In the genomic region with DNA sequence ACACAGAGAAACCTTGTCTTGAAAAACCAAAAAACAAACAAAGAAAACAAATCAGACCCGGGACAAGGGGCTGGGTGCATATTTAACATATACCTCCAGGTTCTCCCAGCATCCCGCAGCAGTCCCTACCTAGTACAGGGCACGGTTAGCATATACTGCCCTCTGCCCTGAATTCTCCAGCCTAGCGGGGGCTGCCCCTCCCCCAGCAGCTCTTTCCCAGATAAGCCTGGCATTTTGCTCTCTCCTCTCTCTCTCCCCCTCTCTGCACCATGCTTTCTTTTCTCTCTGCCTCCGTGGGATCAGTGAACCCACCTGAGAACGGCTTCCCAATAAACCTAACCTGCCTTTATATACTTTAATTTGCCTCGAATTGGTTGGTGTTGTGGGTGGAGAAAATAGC, we compare ENCODE assay signal across 12 mouse cellular contexts. TPM values are rescaled to one million over a fixed set of nuclear protein-coding genes. Genes with fewer than 3 reads are reported as not detected.
DNase-seq lines count a peak whose midpoint lies in the region; ATAC-seq and TF ChIP-seq lines count a peak whose summit lies in the region.
"Had no signal": no experiment of that assay in that cellular context is flagged by ENCODE, and none has a peak within 500 bp of the region (broad histone marks: within the 10 kb centered on the region; RNA-seq: fewer than 3 reads in every experiment).

No protein-coding gene starts in this region.

- 24% methylated on average over 7 of the region's 7 CpGs for WGBS in heart, embryonic 13.5 days
- 49% methylated on average over 7 of the region's 7 CpGs for WGBS in midbrain, embryonic 10.5 days
- WGBS in midbrain, embryonic 16.5 days: 48% methylated on average over 7 of the region's 7 CpGs
- WGBS in hindbrain, postnatal 0 days: 51% methylated on average over 7 of the region's 7 CpGs
- 25% methylated on average over 7 of the region's 7 CpGs for WGBS in stomach, embryonic 15.5 days

- peak overlapping the region; percentile 84 for H3K27ac ChIP-seq in heart, embryonic 13.5 days (replicated peaks)
- H3K27ac ChIP-seq in midbrain, embryonic 10.5 days (replicated peaks): 0 out of 2 replicates have a peak overlapping the region, but pooled peaks have one; percentile 49
- H3K27ac ChIP-seq in midbrain, embryonic 16.5 days (ENCODE audit: low read length): no peak overlapping the region
- H3K27ac ChIP-seq in hindbrain, postnatal 0 days: peak overlapping the region; percentile 54; the same call in 1 of the 2 replicates
- H3K27ac ChIP-seq in stomach, embryonic 15.5 days: peak overlapping the region; percentile 86
- H3K27ac ChIP-seq: forebrain, embryonic 15.5 days; liver, embryonic 14.5 days had no signal

- H3K36me3 ChIP-seq in heart, embryonic 13.5 days: no peaks in the 10 kb centered on the region
- H3K36me3 ChIP-seq in midbrain, embryonic 10.5 days: no peaks in the 10 kb centered on the region
- H3K36me3 ChIP-seq in midbrain, embryonic 16.5 days (ENCODE audit: control insufficient read depth, insufficient read depth, low read length): no peaks in the 10 kb centered on the region
- H3K36me3 ChIP-seq in hindbrain, postnatal 0 days (ENCODE audit: insufficient read depth, low read length): no peaks in the 10 kb centered on the region
- no peaks in the 10 kb centered on the region for H3K36me3 ChIP-seq in stomach, embryonic 15.5 days
- H3K36me3 ChIP-seq: forebrain, embryonic 15.5 days had no signal

- H3K9me3 ChIP-seq in heart, embryonic 13.5 days: no peaks in the 10 kb centered on the region
- no peaks in the 10 kb centered on the region for H3K9me3 ChIP-seq in midbrain, embryonic 10.5 days (replicated peaks)
- H3K9me3 ChIP-seq in midbrain, embryonic 16.5 days (replicated peaks; ENCODE audit: control insufficient read depth, low read length, poor library complexity, severe bottlenecking): no peaks in the 10 kb centered on the region
- no peaks in the 10 kb centered on the region for H3K9me3 ChIP-seq in hindbrain, postnatal 0 days (ENCODE audit: low read length)
- no peaks in the 10 kb centered on the region for H3K9me3 ChIP-seq in stomach, embryonic 15.5 days
- H3K9me3 ChIP-seq: forebrain, embryonic 15.5 days had no signal

- DNase-seq in heart, adult 8-10 months (ENCODE audit: low spot score): no peak
- DNase-seq in midbrain, embryonic 10.5 days (ENCODE audit: low spot score): no peak
- no peak for DNase-seq in hindbrain, postnatal 0 days (ENCODE audit: low spot score)
- no peak for DNase-seq in urinary bladder, postnatal 25 days (ENCODE audit: low spot score)
- no peak for DNase-seq in retina, embryonic 14.5 days (ENCODE audit: low spot score)
- DNase-seq: cerebellum, adult 8-10 months had no signal

- ATAC-seq in heart, embryonic 13.5 days (ENCODE audit: extremely low read depth, insufficient number of reproducible peaks, low FRiP score, low TSS enrichment): no peak
- ATAC-seq in midbrain, embryonic 16.5 days: no peak
- no peak for ATAC-seq in hindbrain, postnatal 0 days
- no peak for ATAC-seq in stomach, embryonic 15.5 days (ENCODE audit: insufficient read depth, low FRiP score, low read depth)
- ATAC-seq: forebrain, embryonic 15.5 days had no signal

- H3K4me3 ChIP-seq in heart, embryonic 13.5 days: no peak overlapping the region
- H3K4me3 ChIP-seq in midbrain, embryonic 10.5 days: no peak overlapping the region
- no peak overlapping the region for H3K4me3 ChIP-seq in midbrain, embryonic 16.5 days (ENCODE audit: low read depth, low read length)
- H3K4me3 ChIP-seq in hindbrain, postnatal 0 days (ENCODE audit: low read length): no peak overlapping the region
- H3K4me3 ChIP-seq in stomach, embryonic 15.5 days (replicated peaks): no peak overlapping the region
- H3K4me3 ChIP-seq: forebrain, embryonic 15.5 days had no signal

- peaks cover 45% of the 10 kb centered on the region for H3K4me1 ChIP-seq in heart, embryonic 13.5 days
- H3K4me1 ChIP-seq in midbrain, embryonic 10.5 days: peaks cover 29% of the 10 kb centered on the region
- H3K4me1 ChIP-seq in midbrain, embryonic 16.5 days (ENCODE audit: control insufficient read depth, insufficient read depth, low read length): peaks cover 7% of the 10 kb centered on the region
- peaks cover 8% of the 10 kb centered on the region for H3K4me1 ChIP-seq in hindbrain, postnatal 0 days (ENCODE audit: insufficient read depth, low read length)
- H3K4me1 ChIP-seq in stomach, embryonic 15.5 days: peaks cover 44% of the 10 kb centered on the region

- H3K9ac ChIP-seq in heart, embryonic 13.5 days: peak overlapping the region; percentile 61
- no peak overlapping the region for H3K9ac ChIP-seq in midbrain, embryonic 16.5 days (ENCODE audit: low read depth, low read length)
- no peak overlapping the region for H3K9ac ChIP-seq in hindbrain, postnatal 0 days (replicated peaks; ENCODE audit: low read length)
- no peak overlapping the region for H3K9ac ChIP-seq in stomach, embryonic 15.5 days
- H3K9ac ChIP-seq: forebrain, embryonic 15.5 days; liver, embryonic 14.5 days had no signal

- H3K27me3 ChIP-seq in heart, embryonic 13.5 days (replicated peaks): no peaks in the 10 kb centered on the region
- H3K27me3 ChIP-seq in midbrain, embryonic 10.5 days (ENCODE audit: low read depth, poor library complexity, severe bottlenecking): no peaks in the 10 kb centered on the region
- no peaks in the 10 kb centered on the region for H3K27me3 ChIP-seq in midbrain, embryonic 16.5 days (ENCODE audit: control insufficient read depth, insufficient read depth, low read depth, low read length)
- no peaks in the 10 kb centered on the region for H3K27me3 ChIP-seq in hindbrain, postnatal 0 days (ENCODE audit: insufficient read depth, low read length)
- H3K27me3 ChIP-seq in stomach, embryonic 15.5 days (replicated peaks): no peaks in the 10 kb centered on the region
- H3K27me3 ChIP-seq: forebrain, embryonic 15.5 days had no signal

- no peak for TF ChIP-seq CTCF in hindbrain, postnatal 0 days (IDR thresholded peaks at IDR 0.05; ENCODE audit: low read depth)

- H3K4me2 ChIP-seq in heart, embryonic 13.5 days: peak overlapping the region; percentile 40
- H3K4me2 ChIP-seq in midbrain, embryonic 16.5 days (ENCODE audit: low read length): no peak overlapping the region
- no peak overlapping the region for H3K4me2 ChIP-seq in hindbrain, postnatal 0 days (ENCODE audit: low read depth, low read length)
- H3K4me2 ChIP-seq in stomach, embryonic 15.5 days: no peak overlapping the region
- H3K4me2 ChIP-seq: forebrain, embryonic 15.5 days had no signal

RNA-seq across cellular contexts. Expression of a gene that starts 3.6 kb away (rescaled TPM):
- polyA plus RNA-seq in heart, embryonic 13.5 days (2015; fragmentation: Nextera tagmentation; extraction: Ambion mirVana): 1,093 and 1,212 TPM in 2 replicates
- 1,000 to 10,000 TPM; 1,424 to 1,552 (median 1,533) TPM for total RNA-seq in heart, adult 8-10 months (2022)
- 607 and 655 TPM in 2 replicates for polyA plus RNA-seq in midbrain, embryonic 10.5 days (2016; fragmentation: Nextera tagmentation; extraction: Ambion mirVana)
- 844 and 915 TPM in 2 replicates for polyA plus RNA-seq in midbrain, embryonic 16.5 days (2015; fragmentation: Nextera tagmentation; extraction: Ambion mirVana)
- total RNA-seq in hindbrain, postnatal 0 days (2014; rRNA removed): 1,127 and 1,151 TPM in 2 replicates
- 1,243 and 1,259 TPM in 2 replicates for polyA plus RNA-seq in hindbrain, postnatal 0 days (2015; fragmentation: Nextera tagmentation; extraction: Ambion mirVana)
- polyA plus RNA-seq in stomach, embryonic 15.5 days (2015; fragmentation: Nextera tagmentation; extraction: Ambion mirVana): 1,050 and 1,128 TPM in 2 replicates

RNA-seq across cellular contexts. Expression of a gene that starts 11.9 kb away (rescaled TPM):
- 0.67 and 1.0 TPM in 2 replicates for polyA plus RNA-seq in heart, embryonic 13.5 days (2015; fragmentation: Nextera tagmentation; extraction: Ambion mirVana)
- 1 to 10 TPM; 7.6 to 9.0 (median 8.3) TPM for total RNA-seq in heart, adult 8-10 months (2022)
- polyA plus RNA-seq in midbrain, embryonic 10.5 days (2016; fragmentation: Nextera tagmentation; extraction: Ambion mirVana): 0.98 and 1.0 TPM in 2 replicates
- polyA plus RNA-seq in midbrain, embryonic 16.5 days (2015; fragmentation: Nextera tagmentation; extraction: Ambion mirVana): 1.6 and 1.8 TPM in 2 replicates
- 0.22 and 0.63 TPM in 2 replicates for total RNA-seq in hindbrain, postnatal 0 days (2014; rRNA removed)
- polyA plus RNA-seq in hindbrain, postnatal 0 days (2015; fragmentation: Nextera tagmentation; extraction: Ambion mirVana): 1.2 TPM in 2 replicates
- polyA plus RNA-seq in stomach, embryonic 15.5 days (2015; fragmentation: Nextera tagmentation; extraction: Ambion mirVana): 0.40 and 0.57 TPM in 2 replicates

RNA-seq across cellular contexts. Expression of a gene that starts 15.8 kb away (rescaled TPM):
- polyA plus RNA-seq in heart, embryonic 13.5 days (2015; fragmentation: Nextera tagmentation; extraction: Ambion mirVana): 0.06 and 0.09 TPM in 2 replicates
- 10 to 100 TPM; 13.7 to 16.7 (median 15.1) TPM for total RNA-seq in heart, adult 8-10 months (2022)
- polyA plus RNA-seq in midbrain, embryonic 10.5 days (2016; fragmentation: Nextera tagmentation; extraction: Ambion mirVana): 0.05 TPM in 2 replicates
- polyA plus RNA-seq in midbrain, embryonic 16.5 days (2015; fragmentation: Nextera tagmentation; extraction: Ambion mirVana): 0.87 and 0.89 TPM in 2 replicates
- total RNA-seq in hindbrain, postnatal 0 days (2014; rRNA removed): 92.6 and 101 TPM in 2 replicates
- 5.5 and 6.6 TPM in 2 replicates for polyA plus RNA-seq in hindbrain, postnatal 0 days (2015; fragmentation: Nextera tagmentation; extraction: Ambion mirVana)
- polyA plus RNA-seq in stomach, embryonic 15.5 days (2015; fragmentation: Nextera tagmentation; extraction: Ambion mirVana): 0.08 and 0.14 TPM in 2 replicates
- total RNA-seq: neutrophil, adult 5-6 weeks had no signal

RNA-seq across cellular contexts. Expression of a gene that starts 18.7 kb away (rescaled TPM):
- 122 and 136 TPM in 2 replicates for polyA plus RNA-seq in heart, embryonic 13.5 days (2015; fragmentation: Nextera tagmentation; extraction: Ambion mirVana)
- total RNA-seq in heart, adult 8-10 months (2022): 100 to 1,000 TPM; 201 to 230 (median 213) TPM
- polyA plus RNA-seq in midbrain, embryonic 10.5 days (2016; fragmentation: Nextera tagmentation; extraction: Ambion mirVana): 223 and 270 TPM in 2 replicates
- polyA plus RNA-seq in midbrain, embryonic 16.5 days (2015; fragmentation: Nextera tagmentation; extraction: Ambion mirVana): 73.1 and 81.9 TPM in 2 replicates
- 65.1 and 76.7 TPM in 2 replicates for total RNA-seq in hindbrain, postnatal 0 days (2014; rRNA removed)
- 69.8 and 71.3 TPM in 2 replicates for polyA plus RNA-seq in hindbrain, postnatal 0 days (2015; fragmentation: Nextera tagmentation; extraction: Ambion mirVana)
- 107 and 108 TPM in 2 replicates for polyA plus RNA-seq in stomach, embryonic 15.5 days (2015; fragmentation: Nextera tagmentation; extraction: Ambion mirVana)

RNA-seq across cellular contexts. Expression of a gene that starts 31.5 kb away (rescaled TPM):
- 41.4 and 43.1 TPM in 2 replicates for polyA plus RNA-seq in heart, embryonic 13.5 days (2015; fragmentation: Nextera tagmentation; extraction: Ambion mirVana)
- 10 to 100 TPM; 14.5 to 20.0 (median 16.9) TPM for total RNA-seq in heart, adult 8-10 months (2022)
- polyA plus RNA-seq in midbrain, embryonic 10.5 days (2016; fragmentation: Nextera tagmentation; extraction: Ambion mirVana): 68.3 and 74.9 TPM in 2 replicates
- 96.1 and 107 TPM in 2 replicates for polyA plus RNA-seq in midbrain, embryonic 16.5 days (2015; fragmentation: Nextera tagmentation; extraction: Ambion mirVana)
- total RNA-seq in hindbrain, postnatal 0 days (2014; rRNA removed): 117 and 135 TPM in 2 replicates
- 132 and 133 TPM in 2 replicates for polyA plus RNA-seq in hindbrain, postnatal 0 days (2015; fragmentation: Nextera tagmentation; extraction: Ambion mirVana)
- 58.2 and 59.3 TPM in 2 replicates for polyA plus RNA-seq in stomach, embryonic 15.5 days (2015; fragmentation: Nextera tagmentation; extraction: Ambion mirVana)
